Mouse (Mus musculus) heart, embryonic 11.5 days (tissue): Measurements from ENCODE around the gene Cacna2d2. TPM values are rescaled to one million over a fixed set of nuclear protein-coding genes. Genes with fewer than 3 reads are reported as not detected.

Experiments
- ATAC-seq: fragments of 200-750 bp; cut with Nextera tagmentation; replicated peaks from 2 replicates; pipeline ENCODE4 v1.8.0; 2017; ENCODE audit warnings: moderate library complexity; ENCODE audit not compliant: insufficient number of reproducible peaks, low FRiP score, low TSS enrichment
- H3K27ac ChIP-seq: fragments of 300-500 bp; sonication (generic); 2 replicates; pipeline ENCODE4 v1.5.1; 2014; ENCODE audit warnings: mild to moderate bottlenecking, low read depth, low read length
- H3K27me3 ChIP-seq: fragments of 300-500 bp; sonication (generic); 2 replicates; pipeline ENCODE4 v1.6.1; 2014; ENCODE audit warnings: mild to moderate bottlenecking, low read length, mixed read lengths; ENCODE audit not compliant: control insufficient read depth, insufficient read depth
- H3K36me3 ChIP-seq: fragments of 300-500 bp; sonication (generic); 2 replicates; pipeline ENCODE4 v1.6.1; 2014; ENCODE audit warnings: mild to moderate bottlenecking, low read length, moderate library complexity, mixed read lengths; ENCODE audit not compliant: control insufficient read depth, insufficient read depth
- H3K4me1 ChIP-seq: fragments of 300-500 bp; sonication (generic); 2 replicates; pipeline ENCODE4 v1.6.1; 2014; ENCODE audit warnings: low read length; ENCODE audit not compliant: control insufficient read depth, insufficient read depth
- H3K4me2 ChIP-seq: fragments of 300-500 bp; sonication (generic); 2 replicates; pipeline ENCODE4 v1.6.1; 2014; ENCODE audit warnings: mild to moderate bottlenecking, moderate library complexity
- H3K4me3 ChIP-seq: fragments of 300-500 bp; sonication (generic); 2 replicates; pipeline ENCODE4 v1.5.1; 2014; ENCODE audit warnings: low read depth, low read length
- H3K9ac ChIP-seq: fragments of 300-500 bp; sonication (generic); 2 replicates; pipeline ENCODE4 v1.6.1; 2014; ENCODE audit warnings: mild to moderate bottlenecking, low read depth, low read length, moderate library complexity
- H3K9me3 ChIP-seq: fragments of 300-500 bp; sonication (generic); replicated peaks from 2 replicates; pipeline ENCODE4 v1.6.1; 2016; ENCODE audit warnings: low read length; ENCODE audit not compliant: control insufficient read depth
- WGBS: fragments of 180-500 bp; shearing (Covaris S2); extraction: QIAGEN DNeasy Blood & Tissue Kit; methylation state at CpG from one replicate; pipeline ENCODE4 v1.1.7; 2014; ENCODE audit not compliant: insufficient replicate concordance; 5-methylcytosine and 5-hydroxymethylcytosine counted together
- polyA plus RNA-seq: library from polyadenylated mRNA; unstranded; fragments of >200 nt; fragmentation: Nextera tagmentation; extraction: Ambion mirVana; gene quantifications from 2 replicates; pipeline ENCODE4 v1.2.1, GENCODE M21; 2014

Gene Cacna2d2
- polyA plus RNA-seq, 1 experiment from 2014 or later: 7.1 TPM

DNA sequence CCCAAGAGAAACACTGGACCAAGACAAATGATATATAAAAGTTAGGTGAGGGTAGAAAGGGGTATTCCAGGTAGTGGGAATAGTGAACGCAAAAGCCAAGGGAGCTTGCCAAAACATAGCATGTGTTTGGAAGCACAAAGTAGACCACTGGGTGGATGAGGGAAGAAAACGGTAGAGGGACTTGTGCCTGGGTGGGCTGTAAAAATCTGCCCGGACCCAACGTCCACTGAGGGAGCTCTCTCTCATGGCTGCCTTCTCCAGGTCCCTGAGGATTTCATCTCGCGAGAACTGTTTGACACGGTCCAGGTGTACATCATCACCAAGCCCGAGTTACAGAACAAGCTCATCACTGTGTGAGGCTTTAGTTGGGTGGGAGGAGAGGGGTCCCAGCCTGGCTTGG, 143.3 kb downstream of the Cacna2d2 start:
- H3K9ac ChIP-seq: peak overlapping the region; percentile 67
- WGBS: 37% methylated on average over 8 of the region's 8 CpGs

DNA sequence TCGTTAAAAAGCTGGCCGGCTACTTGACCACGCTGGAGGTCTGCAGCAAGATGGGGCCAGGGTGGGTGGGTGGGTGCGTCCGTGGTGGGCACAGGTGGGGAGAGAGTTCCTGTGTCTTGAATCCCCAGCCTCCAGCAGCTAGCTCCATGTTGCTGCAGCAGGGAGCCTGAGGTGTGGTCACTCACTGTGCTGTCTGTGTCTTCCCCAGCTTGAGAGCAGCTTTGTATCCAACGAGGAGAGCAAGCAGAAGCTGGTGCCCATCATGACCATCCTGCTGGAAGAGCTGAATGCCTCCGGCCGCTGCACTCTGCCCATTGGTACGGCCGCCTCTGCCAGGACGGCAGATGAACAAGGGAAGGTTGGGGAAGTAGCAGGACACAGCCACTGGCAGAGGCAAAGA, 143.9 kb downstream of the Cacna2d2 start:
- Histone ChIP-seq H3K4me1 (peaks cover 23% of the 10 kb centered on the region), H3K36me3 (0 out of 2 replicates have a peak, but pooled peaks cover 7% of the 10 kb centered on the region), H3K9me3 (no peaks in the 10 kb centered on the region), H3K27me3 (0 out of 2 replicates have a peak, but pooled peaks cover 3% of the 10 kb centered on the region), H3K27ac (no peak overlapping the region), H3K9ac (no peak overlapping the region), H3K4me2 (no peak overlapping the region; the same call in 1 of the 2 replicates), H3K4me3 (no peak overlapping the region)
- WGBS: 84% methylated on average over 11 of the region's 11 CpGs
- no peak for ATAC-seq

More for the DNA sequence above, 143.3 kb downstream of the Cacna2d2 start:
- H3K27ac ChIP-seq: no peak overlapping the region
- H3K4me3 ChIP-seq: peak overlapping the region; percentile 60
- peaks cover 23% of the 10 kb centered on the region for H3K4me1 ChIP-seq
- no peaks in the 10 kb centered on the region for H3K9me3 ChIP-seq
- H3K4me2 ChIP-seq: peak overlapping the region; percentile 73
- H3K36me3 ChIP-seq: 0 out of 2 replicates have a peak, but pooled peaks cover 9% of the 10 kb centered on the region
- 0 out of 2 replicates have a peak, but pooled peaks cover 2% of the 10 kb centered on the region for H3K27me3 ChIP-seq
- ATAC-seq: no peak

DNA sequence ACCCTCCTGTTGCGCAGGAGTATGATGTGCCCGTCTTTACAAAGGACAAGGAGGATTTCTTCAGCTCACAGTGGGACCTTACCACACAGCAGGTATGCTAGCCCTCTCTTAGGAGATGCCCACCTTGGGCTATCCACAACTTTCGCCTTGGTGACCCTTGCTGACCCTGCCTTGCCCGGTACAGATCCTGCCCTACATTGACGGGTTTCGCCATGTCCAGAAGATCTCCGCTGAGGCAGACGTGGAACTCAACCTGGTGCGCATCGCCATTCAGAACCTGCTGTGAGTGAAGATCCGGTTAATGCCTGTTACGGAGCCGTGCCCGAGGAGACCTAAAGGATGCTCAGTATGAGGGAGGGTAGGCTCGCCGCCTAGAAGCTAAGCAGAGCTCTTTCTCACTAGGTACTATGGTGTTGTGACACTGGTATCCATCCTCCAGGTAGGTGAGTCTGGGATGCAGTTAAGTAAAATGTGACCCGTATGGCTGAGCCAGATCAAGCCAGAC, 144.8 kb downstream of the Cacna2d2 start:
- Histone ChIP-seq H3K4me3 (no peak overlapping the region), H3K9ac (no peak overlapping the region), H3K9me3 (no peaks in the 10 kb centered on the region), H3K4me2 (no peak overlapping the region), H3K36me3 (0 out of 2 replicates have a peak, but pooled peaks cover 4% of the 10 kb centered on the region), H3K4me1 (peaks cover 23% of the 10 kb centered on the region), H3K27ac (no peak overlapping the region), H3K27me3 (peaks cover 10% of the 10 kb centered on the region)
- 89% methylated on average over 17 of the region's 17 CpGs for WGBS
- ATAC-seq: no peak

DNA sequence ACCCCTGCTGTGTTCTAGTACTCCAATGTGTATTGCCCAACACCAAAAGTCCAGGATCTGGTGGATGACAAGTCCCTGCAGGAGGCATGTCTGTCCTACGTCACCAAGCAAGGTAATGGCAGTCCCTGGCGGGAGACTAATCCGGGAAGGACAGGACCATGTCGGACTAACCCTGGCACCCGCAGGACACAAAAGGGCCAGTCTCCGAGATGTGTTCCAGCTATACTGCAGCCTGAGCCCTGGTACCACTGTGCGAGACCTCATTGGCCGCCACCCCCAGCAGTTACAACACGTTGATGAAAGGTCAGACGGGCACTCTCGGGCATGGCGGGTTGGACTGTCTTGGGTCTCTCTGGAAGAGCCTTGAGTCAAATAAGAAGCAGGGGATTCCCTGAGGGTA, 145.3 kb downstream of the Cacna2d2 start:
- H3K4me1 ChIP-seq: peaks cover 23% of the 10 kb centered on the region
- H3K4me2 ChIP-seq: no peak overlapping the region
- no peak for ATAC-seq
- WGBS: 90% methylated on average over 12 of the region's 12 CpGs
- peaks cover 14% of the 10 kb centered on the region for H3K27me3 ChIP-seq
- H3K27ac ChIP-seq: no peak overlapping the region
- no peak overlapping the region for H3K9ac ChIP-seq
- H3K9me3 ChIP-seq: no peaks in the 10 kb centered on the region
- no peaks in the 10 kb centered on the region for H3K36me3 ChIP-seq
- H3K4me3 ChIP-seq: no peak overlapping the region

GRCm38 (mm10) chr9:107545199-107545598, 145.8 kb downstream of the Cacna2d2 start:
- no peak overlapping the region for H3K4me2 ChIP-seq
- no peak for ATAC-seq
- H3K4me1 ChIP-seq: peaks cover 23% of the 10 kb centered on the region
- H3K4me3 ChIP-seq: no peak overlapping the region
- WGBS: 83% methylated on average over 10 of the region's 10 CpGs
- no peaks in the 10 kb centered on the region for H3K9me3 ChIP-seq
- H3K36me3 ChIP-seq: no peaks in the 10 kb centered on the region
- H3K27me3 ChIP-seq: peaks cover 17% of the 10 kb centered on the region
- no peak overlapping the region for H3K27ac ChIP-seq
- no peak overlapping the region for H3K9ac ChIP-seq

GRCm38 (mm10) chr9:107545602-107546001, 146.2 kb downstream of the Cacna2d2 start:
- no peak overlapping the region for H3K27ac ChIP-seq
- no peak overlapping the region for H3K9ac ChIP-seq
- WGBS: 9% methylated on average over 3 of the region's 3 CpGs
- H3K4me3 ChIP-seq: no peak overlapping the region
- no peak for ATAC-seq
- H3K4me2 ChIP-seq: no peak overlapping the region
- peaks cover 21% of the 10 kb centered on the region for H3K27me3 ChIP-seq
- no peaks in the 10 kb centered on the region for H3K9me3 ChIP-seq
- no peaks in the 10 kb centered on the region for H3K36me3 ChIP-seq
- peaks cover 24% of the 10 kb centered on the region for H3K4me1 ChIP-seq

DNA sequence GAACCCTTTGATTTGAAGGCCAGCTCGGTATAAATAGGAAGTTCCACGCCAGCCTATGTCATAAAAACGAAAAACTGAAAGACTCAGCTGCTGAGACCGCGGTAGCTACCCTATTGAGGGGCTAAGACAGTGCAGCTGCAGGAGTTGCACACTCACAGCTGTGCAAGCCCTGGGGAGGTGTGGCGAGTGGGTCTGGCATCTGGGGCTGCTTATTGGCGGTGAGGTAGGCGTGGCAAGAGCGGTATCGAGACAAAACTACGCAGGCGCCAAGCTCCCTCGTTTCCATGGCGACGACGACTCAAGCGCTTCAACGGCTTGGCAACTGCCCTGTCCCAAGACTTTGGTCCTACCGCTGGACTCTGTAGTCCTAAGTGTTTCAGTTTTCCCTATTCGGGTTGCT, 147.6 kb downstream of the Cacna2d2 start, which contains the start of gene Zmynd10:
Gene Zmynd10 (plus strand): TSS at position 273 of the 400 bp plus-strand sequence.
- Histone ChIP-seq H3K27me3 (peaks cover 30% of the 10 kb centered on the region), H3K27ac (no peak within 1 kb of the TSS), H3K9ac (peak within 1 kb of the TSS; percentile 6; the same call in 1 of the 2 replicates), H3K9me3 (no peaks in the 10 kb centered on the region), H3K4me3 (peak within 1 kb of the TSS; percentile 17), H3K36me3 (no peaks in the 10 kb centered on the region), H3K4me1 (peaks cover 31% of the 10 kb centered on the region), H3K4me2 (peak within 1 kb of the TSS; percentile 55)
- peak; percentile 44; the same call in 1 of the 2 replicates for ATAC-seq
- WGBS: 5% methylated on average over 20 of the region's 20 CpGs

DNA sequence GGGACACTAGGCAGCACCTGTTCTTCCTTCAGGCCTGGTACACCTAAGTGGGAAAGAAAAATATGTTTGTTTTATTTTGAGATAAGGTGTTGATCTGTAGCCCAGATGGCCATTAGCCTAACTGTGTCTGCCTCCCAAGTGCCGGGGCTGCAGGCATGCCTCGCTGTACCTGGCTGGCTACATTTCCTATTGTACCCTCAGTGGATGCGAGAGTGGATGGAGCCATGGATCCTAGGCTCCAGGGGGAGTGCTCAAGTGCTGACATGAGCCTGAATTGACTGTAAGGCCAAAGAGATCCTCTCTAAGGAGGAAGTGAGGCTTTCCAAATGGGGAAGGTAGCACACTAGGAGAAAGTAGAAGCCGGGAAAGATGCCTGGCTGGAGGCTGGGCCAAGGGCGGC, 148.5 kb downstream of the Cacna2d2 start:
- Histone ChIP-seq H3K27ac (no peak overlapping the region), H3K36me3 (no peaks in the 10 kb centered on the region), H3K9ac (no peak overlapping the region), H3K4me1 (peaks cover 33% of the 10 kb centered on the region), H3K4me3 (no peak overlapping the region), H3K9me3 (no peaks in the 10 kb centered on the region), H3K27me3 (peaks cover 30% of the 10 kb centered on the region), H3K4me2 (no peak overlapping the region)
- WGBS: 70% methylated on average over 5 of the region's 5 CpGs
- ATAC-seq: no peak

GRCm38 (mm10) chr9:107548820-107549219, 149.4 kb downstream of the Cacna2d2 start:
- Histone ChIP-seq H3K4me2 (no peak overlapping the region), H3K4me1 (peaks cover 40% of the 10 kb centered on the region), H3K27me3 (peaks cover 30% of the 10 kb centered on the region), H3K4me3 (no peak overlapping the region), H3K27ac (no peak overlapping the region), H3K9me3 (no peaks in the 10 kb centered on the region), H3K9ac (no peak overlapping the region), H3K36me3 (no peaks in the 10 kb centered on the region)
- WGBS: 86% methylated on average over 10 of the region's 10 CpGs
- ATAC-seq: no peak
